Mouse (Mus musculus) C2C12 (cell line): ENCODE measurements around the gene Stk17b. TPM values are rescaled to one million over a fixed set of nuclear protein-coding genes. Genes with fewer than 3 reads are reported as not detected.

Experiments
- H3K27me3 ChIP-seq: one replicate; pipeline ENCODE4 v1.6.1; 2011; ENCODE audit not compliant: control insufficient read depth, insufficient read depth, insufficient read length
- H3K36me3 ChIP-seq: one replicate; pipeline ENCODE4 v1.6.1; 2011; ENCODE audit not compliant: control insufficient read depth, insufficient read depth
- H3K4me3 ChIP-seq: one replicate; pipeline ENCODE4 v1.5.1; 2011; ENCODE audit warnings: mild to moderate bottlenecking, control low read depth; ENCODE audit not compliant: poor library complexity, insufficient read depth, severe bottlenecking
- H3K79me2 ChIP-seq: one replicate; pipeline ENCODE4 v1.6.1; 2011; ENCODE audit not compliant: control insufficient read depth, insufficient read depth
- H3K79me3 ChIP-seq: one replicate; pipeline ENCODE4 v1.6.1; 2011; ENCODE audit warnings: low read depth, control low read depth
- H3ac ChIP-seq: one replicate; pipeline ENCODE3; 2011; ENCODE audit warnings: low read depth; ENCODE audit not compliant: control insufficient read depth, insufficient read length
- CEBPB ChIP-seq: IDR thresholded peaks from one replicate; pipeline ENCODE4 v1.6.1; 2011; ENCODE audit warnings: low read depth, mild to moderate bottlenecking, control low read depth, moderate library complexity
- CTCF ChIP-seq: IDR thresholded peaks from one replicate; pipeline ENCODE4 v1.5.1; 2011; ENCODE audit not compliant: control insufficient read depth, insufficient read depth, insufficient read length
- FOSL1 ChIP-seq: IDR thresholded peaks from one replicate; pipeline ENCODE4 v1.8.0; 2011; ENCODE audit warnings: mild to moderate bottlenecking, low read length; ENCODE audit not compliant: poor library complexity, insufficient read depth, severe bottlenecking
- MAX ChIP-seq: IDR thresholded peaks from one replicate; pipeline ENCODE4 v1.6.1; 2011; ENCODE audit warnings: mild to moderate bottlenecking, control low read depth
- MYOD1 ChIP-seq: IDR thresholded peaks from one replicate; pipeline ENCODE4 v1.6.1; 2011; ENCODE audit warnings: low read depth; ENCODE audit not compliant: control insufficient read depth, insufficient read length
- MYOG ChIP-seq: IDR thresholded peaks from one replicate; pipeline ENCODE4 v1.6.1; 2011; ENCODE audit not compliant: control insufficient read depth, insufficient read length; ENCODE audit errors: extremely low read depth
- USF1 ChIP-seq: IDR thresholded peaks from one replicate; pipeline ENCODE4 v1.6.1; 2011; ENCODE audit warnings: low read depth, mild to moderate bottlenecking, control low read depth, moderate library complexity
- polyA plus RNA-seq: library from polyadenylated mRNA; unstranded; fragments of >200 nt; fragmentation: generic; extraction: Trizol; gene quantifications from one replicate; pipeline ENCODE4 v1.2.1, GENCODE M21; 2012; ENCODE audit warnings: missing spikeins

The Stk17b gene
- polyA plus RNA-seq, 1 experiment = 7.3 TPM

GRCm38 (mm10) chr1:53821983-53822382, 37.0 kb upstream of the Stk17b start:
- TF ChIP-seq MAX (no peak), MYOD1 (no peak)
- H3K36me3 ChIP-seq = no peaks in the 10 kb centered on the region
- no peak overlapping the region for H3K4me3 ChIP-seq
- no peaks in the 10 kb centered on the region for H3K79me3 ChIP-seq
- no peaks in the 10 kb centered on the region for H3K79me2 ChIP-seq
- H3ac ChIP-seq = no peak overlapping the region
- H3K27me3 ChIP-seq = no peaks in the 10 kb centered on the region

DNA sequence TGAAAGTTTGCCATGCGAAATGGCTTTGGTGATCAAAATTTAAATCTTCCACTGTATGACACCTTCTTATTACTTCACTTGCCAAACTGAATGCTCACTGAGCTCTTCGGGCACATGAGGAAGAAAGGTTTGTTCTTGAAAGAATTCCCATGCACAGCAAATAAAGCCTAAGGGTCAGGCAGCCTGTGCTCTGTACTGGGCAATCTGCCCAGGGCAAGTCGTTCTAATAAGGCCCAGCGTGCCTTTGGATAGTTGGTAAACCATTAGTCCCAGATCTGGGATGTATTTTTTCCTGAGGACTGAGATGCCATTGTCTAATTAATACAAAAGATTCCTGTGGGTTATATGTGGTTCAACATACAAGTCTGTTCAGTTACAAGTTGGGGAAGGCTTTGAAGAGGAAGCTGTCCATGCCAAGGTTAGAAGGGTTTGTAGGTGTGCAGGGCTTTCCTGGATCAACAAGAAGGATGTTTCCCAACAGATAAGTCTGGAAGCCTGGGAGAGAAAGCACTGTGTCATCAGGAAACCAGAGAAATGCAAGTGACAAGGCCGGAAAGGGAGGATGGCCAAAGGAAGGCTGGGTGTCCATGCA, 35.1 kb upstream of the Stk17b start:
- no peaks in the 10 kb centered on the region for H3K27me3 ChIP-seq
- H3K79me3 ChIP-seq = no peaks in the 10 kb centered on the region
- H3K79me2 ChIP-seq = no peaks in the 10 kb centered on the region
- TF ChIP-seq MAX = no peak
- TF ChIP-seq CTCF = no peak
- TF ChIP-seq MYOG = no peak
- no peak for TF ChIP-seq USF1
- no peak for TF ChIP-seq MYOD1
- TF ChIP-seq FOSL1 = no peak
- TF ChIP-seq CEBPB = no peak
- no peaks in the 10 kb centered on the region for H3K36me3 ChIP-seq
- H3K4me3 ChIP-seq = no peak overlapping the region
- H3ac ChIP-seq = no peak overlapping the region

GRCm38 (mm10) chr1:53818072-53818862, 33.2 kb upstream of the Stk17b start:
- H3K27me3 ChIP-seq = no peaks in the 10 kb centered on the region
- H3ac ChIP-seq = no peak overlapping the region
- H3K4me3 ChIP-seq = no peak overlapping the region
- H3K36me3 ChIP-seq = no peaks in the 10 kb centered on the region
- H3K79me2 ChIP-seq = no peaks in the 10 kb centered on the region
- no peak for TF ChIP-seq CTCF
- no peak for TF ChIP-seq MAX
- no peak for TF ChIP-seq MYOG
- no peak for TF ChIP-seq CEBPB
- TF ChIP-seq FOSL1 = no peak
- no peak for TF ChIP-seq USF1
- TF ChIP-seq MYOD1 = no peak
- H3K79me3 ChIP-seq = no peaks in the 10 kb centered on the region

DNA sequence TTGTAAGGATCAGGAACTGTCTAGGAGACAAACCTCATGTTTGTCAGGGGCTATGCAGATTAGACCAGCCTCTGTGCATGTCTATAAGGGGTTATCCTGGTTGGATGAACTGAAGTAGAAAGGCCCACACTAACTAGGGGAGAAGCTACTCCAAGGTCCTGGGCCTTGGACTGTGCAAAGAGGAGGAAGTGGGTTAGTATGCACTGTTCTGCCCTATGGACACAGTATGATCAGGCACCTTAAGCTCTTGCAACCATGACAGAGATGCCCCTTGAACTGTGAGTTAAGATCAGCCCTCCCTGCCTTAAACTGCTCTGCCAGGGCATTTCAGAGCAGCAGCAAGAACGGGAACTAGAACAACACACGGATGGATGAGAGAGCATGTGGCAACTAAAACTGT, 31.3 kb upstream of the Stk17b start:
- Histone ChIP-seq H3K27me3 (no peaks in the 10 kb centered on the region), H3K79me2 (no peaks in the 10 kb centered on the region), H3K4me3 (no peak overlapping the region), H3ac (no peak overlapping the region), H3K36me3 (no peaks in the 10 kb centered on the region), H3K79me3 (no peaks in the 10 kb centered on the region)
- TF ChIP-seq FOSL1 (no peak), MYOD1 (no peak), CEBPB (no peak), USF1 (no peak), CTCF (no peak), MYOG (no peak), MAX (no peak)

GRCm38 (mm10) chr1:53814077-53814705, 29.2 kb upstream of the Stk17b start:
- no peaks in the 10 kb centered on the region for H3K79me3 ChIP-seq
- no peak overlapping the region for H3ac ChIP-seq
- TF ChIP-seq MYOG (no peak), CEBPB (no peak)
- no peak overlapping the region for H3K4me3 ChIP-seq
- H3K36me3 ChIP-seq = no peaks in the 10 kb centered on the region
- H3K27me3 ChIP-seq = no peaks in the 10 kb centered on the region
- no peaks in the 10 kb centered on the region for H3K79me2 ChIP-seq

DNA sequence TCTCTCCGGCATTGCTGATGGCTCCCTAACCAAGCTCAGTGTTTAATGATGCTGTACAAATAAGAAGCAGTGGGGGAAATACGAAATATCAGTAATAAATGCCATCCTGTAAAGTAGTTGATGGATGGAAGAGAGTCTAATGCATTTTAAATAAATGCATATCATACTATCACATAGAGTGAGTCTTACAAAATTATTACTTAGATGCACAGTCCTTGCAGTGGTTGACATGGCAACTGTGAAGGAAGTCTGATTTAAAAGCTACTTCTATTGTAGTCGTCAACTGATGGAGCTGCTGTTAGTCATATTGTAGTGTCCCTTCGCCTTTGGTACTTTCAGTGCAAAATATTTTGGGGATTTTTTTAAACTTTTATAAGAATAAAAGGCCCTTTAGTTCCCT, 26.9 kb upstream of the Stk17b start:
- no peak overlapping the region for H3ac ChIP-seq
- no peaks in the 10 kb centered on the region for H3K79me3 ChIP-seq
- H3K4me3 ChIP-seq = no peak overlapping the region
- H3K79me2 ChIP-seq = no peaks in the 10 kb centered on the region
- TF ChIP-seq MYOG (no peak), MYOD1 (no peak), FOSL1 (no peak), MAX (no peak), CEBPB (no peak), CTCF (no peak), USF1 (no peak)
- H3K36me3 ChIP-seq = no peaks in the 10 kb centered on the region
- no peaks in the 10 kb centered on the region for H3K27me3 ChIP-seq
